Comparison of ENCODE assay signal across 17 mouse cellular contexts in genomic region chr13:54969513-54969912, GRCm38 (mm10). TPM values are rescaled to one million over a fixed set of nuclear protein-coding genes. Genes with fewer than 3 reads are reported as not detected.
"Had no signal": no experiment of that assay in that cellular context is flagged by ENCODE, and none has a peak within 500 bp of the region (broad histone marks: within the 10 kb centered on the region; RNA-seq: fewer than 3 reads in every experiment).

No protein-coding gene starts in this region.

- H3K27ac ChIP-seq: lung, embryonic 15.5 days; midbrain, embryonic 10.5 days; midbrain, embryonic 12.5 days; neural tube, embryonic 13.5 days; neural tube, embryonic 15.5 days; stomach, embryonic 15.5 days; stomach, postnatal 0 days had no signal

- H3K9me3 ChIP-seq: lung, embryonic 15.5 days; midbrain, embryonic 10.5 days; midbrain, embryonic 12.5 days; neural tube, embryonic 13.5 days; neural tube, embryonic 15.5 days; stomach, embryonic 15.5 days had no signal

- H3K4me3 ChIP-seq: lung, embryonic 15.5 days; midbrain, embryonic 10.5 days; midbrain, embryonic 12.5 days; myocyte; neural tube, embryonic 13.5 days; neural tube, embryonic 15.5 days; stomach, embryonic 15.5 days had no signal

- DNase-seq: liver, postnatal 0 days; lung, adult 2 months; lung, postnatal 14 days; lung, postnatal 4 days; midbrain, embryonic 14.5 days; right cerebral cortex, postnatal 14 days; thymus, adult 2 months; thymus, postnatal 25 days; thymus, postnatal 4 days had no signal

- H3K4me1 ChIP-seq: lung, embryonic 15.5 days; stomach, embryonic 15.5 days had no signal

- H3K36me3 ChIP-seq: lung, embryonic 15.5 days; midbrain, embryonic 10.5 days; midbrain, embryonic 12.5 days; neural tube, embryonic 13.5 days; neural tube, embryonic 15.5 days; stomach, embryonic 15.5 days had no signal

- H3K27me3 ChIP-seq: lung, embryonic 15.5 days; neural tube, embryonic 15.5 days; stomach, embryonic 15.5 days had no signal

RNA-seq across cellular contexts. Expression of gene Hk3, which starts 51.7 kb away (rescaled TPM):
- polyA plus RNA-seq: myocyte had no signal
